Mouse (Mus musculus): ENCODE results near the gene Tmem206.

DNA sequence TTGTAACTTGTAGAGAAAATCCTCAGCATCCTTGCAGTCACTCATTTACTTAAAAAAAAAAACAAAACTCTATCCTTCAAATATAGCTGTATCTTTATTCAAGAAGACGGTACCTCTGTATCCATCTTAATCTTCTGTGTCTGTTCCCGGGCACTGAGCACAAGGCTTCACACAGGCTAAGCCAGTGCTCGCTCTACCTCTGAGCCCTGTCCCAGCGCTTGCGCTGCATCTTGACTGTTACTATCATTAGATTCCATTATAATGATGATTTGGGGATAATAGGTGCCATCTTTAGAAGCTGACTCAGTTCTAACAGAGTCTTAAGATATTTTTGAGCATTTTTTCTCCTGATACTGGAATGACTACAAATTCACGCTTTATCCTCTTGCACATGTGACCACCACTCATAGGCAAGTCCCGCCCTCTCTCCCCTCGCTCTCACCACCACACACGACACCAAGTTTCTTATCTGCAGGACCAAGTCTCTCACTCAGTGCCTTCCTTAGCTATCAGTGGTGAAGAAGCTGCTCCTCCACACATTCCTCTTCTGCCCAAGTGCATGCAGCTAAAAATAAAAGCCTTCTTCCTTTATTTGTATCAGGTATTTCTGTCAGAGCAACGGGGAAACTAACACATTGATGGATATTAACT is 49.4 kb downstream of the Tmem206 start:
- TF ChIP-seq CTCF (IDR thresholded peaks at IDR 0.05; ENCODE audit: control insufficient read depth, insufficient read depth, insufficient replicate concordance, low read depth, low read length) (no peak), POLR2A (IDR thresholded peaks at IDR 0.05; ENCODE audit: control insufficient read depth, low read depth, low read length) (no peak)
